Mouse (Mus musculus) inflammation-experienced regulatory T-cells (primary cell): ENCODE results near the gene Sec24d. TPM values are rescaled to one million over a fixed set of nuclear protein-coding genes. Genes with fewer than 3 reads are reported as not detected.

Experiments
- polyA plus RNA-seq, 2 experiments: library from polyadenylated mRNA; unstranded; fragments of 100-300 nt; shearing (Covaris generic); gene quantifications; one replicate each; pipeline ENCODE4 v1.2.1; 2017

Sec24d gene
- polyA plus RNA-seq = 10 to 100 TPM; 22.2 to 30.8 TPM

GRCm38 (mm10) chr3:123266753-123267651 is at the start of gene Sec24d:
Sec24d (plus strand) TSS chr3:123267455.

GRCm38 (mm10) chr3:123235921-123236320 is 31.3 kb upstream of the Sec24d start, which contains the start of gene Synpo2:
Synpo2 (minus strand) TSS chr3:123236149.

GRCm38 (mm10) chr3:123385486-123386156 is 118.4 kb downstream of the Sec24d start, which contains the start of gene Mettl14:
Mettl14 (minus strand) TSS chr3:123386108.

Other genes starting within 250 kb of the Sec24d start
- under 1 TPM in 1 of 2 experiments, not detected in 1; 0.13 TPM for gene Myoz2, start 232.4 kb upstream of the Sec24d start, polyA plus RNA-seq
- gene Synpo2, start 31.3 kb upstream of the Sec24d start, polyA plus RNA-seq = 1 to 10 TPM in 1 of 2 experiments, under 1 TPM in 1; 0.19 to 1.1 TPM
- gene Mettl14, start 118.7 kb downstream of the Sec24d start, polyA plus RNA-seq = 10 to 100 TPM; 24.9 to 30.5 TPM
- gene Prss12, start 179.5 kb downstream of the Sec24d start, polyA plus RNA-seq = 10 to 100 TPM in 1 of 2 experiments, 1 to 10 TPM in 1; 2.0 to 11.1 TPM